Mouse (Mus musculus) lung, postnatal 0 days (tissue): ENCODE results near the gene Rnls.

Experiments
- CTCF ChIP-seq: IDR thresholded peaks from 2 replicates; pipeline ENCODE4 v1.5.1; 2016; ENCODE audit warnings: antibody characterized with exemption, mild to moderate bottlenecking
- EP300 ChIP-seq: IDR thresholded peaks from 2 replicates; pipeline ENCODE4 v1.6.1; 2016; ENCODE audit warnings: antibody characterized with exemption, mild to moderate bottlenecking, control low read depth

GRCm38 (mm10) chr19:33148411-33148810 is 243.7 kb downstream of the Rnls start:
- no peak for TF ChIP-seq CTCF
- TF ChIP-seq EP300 = no peak
